Mouse (Mus musculus) small intestine, adult 2 months (tissue): ENCODE measurements around the gene Gm28047.
A peak's percentile ranks its signal among the peaks of the same experiment; 100 is the strongest.

ENCODE experiments used
- CTCF ChIP-seq: fragments of 200-500 bp; IDR thresholded peaks from 2 replicates; pipeline ENCODE4 v1.5.1; 2012; ENCODE audit warnings: low read depth, mild to moderate bottlenecking, control low read depth, inconsistent platforms, low read length, moderate library complexity, mixed read lengths; ENCODE audit not compliant: insufficient replicate concordance, insufficient read length; ENCODE audit errors: extremely low read depth
- POLR2A ChIP-seq: fragments of 200-500 bp; IDR thresholded peaks from 2 replicates; pipeline ENCODE4 v1.6.1; 2012; ENCODE audit warnings: low read depth, mild to moderate bottlenecking, control low read depth, inconsistent platforms, low read length, moderate library complexity

- TF ChIP-seq CTCF (no peak), POLR2A (peak; percentile 26; the same call in 1 of the 2 replicates)
Observed at GRCm38 (mm10) chr15:102517976-102518858, 106.7 kb downstream of the Gm28047 start, which contains the start of gene Tarbp2.
